Mouse (Mus musculus) right cerebral cortex, adult 18-20 months (tissue): Measurements from ENCODE around the gene Hs3st3a1.

Source experiments
- DNase-seq: peaks from one replicate; pipeline ENCODE4 v3.0.0; 2022; ENCODE audit warnings: mixed read lengths

Hs3st3a1 gene

DNA sequence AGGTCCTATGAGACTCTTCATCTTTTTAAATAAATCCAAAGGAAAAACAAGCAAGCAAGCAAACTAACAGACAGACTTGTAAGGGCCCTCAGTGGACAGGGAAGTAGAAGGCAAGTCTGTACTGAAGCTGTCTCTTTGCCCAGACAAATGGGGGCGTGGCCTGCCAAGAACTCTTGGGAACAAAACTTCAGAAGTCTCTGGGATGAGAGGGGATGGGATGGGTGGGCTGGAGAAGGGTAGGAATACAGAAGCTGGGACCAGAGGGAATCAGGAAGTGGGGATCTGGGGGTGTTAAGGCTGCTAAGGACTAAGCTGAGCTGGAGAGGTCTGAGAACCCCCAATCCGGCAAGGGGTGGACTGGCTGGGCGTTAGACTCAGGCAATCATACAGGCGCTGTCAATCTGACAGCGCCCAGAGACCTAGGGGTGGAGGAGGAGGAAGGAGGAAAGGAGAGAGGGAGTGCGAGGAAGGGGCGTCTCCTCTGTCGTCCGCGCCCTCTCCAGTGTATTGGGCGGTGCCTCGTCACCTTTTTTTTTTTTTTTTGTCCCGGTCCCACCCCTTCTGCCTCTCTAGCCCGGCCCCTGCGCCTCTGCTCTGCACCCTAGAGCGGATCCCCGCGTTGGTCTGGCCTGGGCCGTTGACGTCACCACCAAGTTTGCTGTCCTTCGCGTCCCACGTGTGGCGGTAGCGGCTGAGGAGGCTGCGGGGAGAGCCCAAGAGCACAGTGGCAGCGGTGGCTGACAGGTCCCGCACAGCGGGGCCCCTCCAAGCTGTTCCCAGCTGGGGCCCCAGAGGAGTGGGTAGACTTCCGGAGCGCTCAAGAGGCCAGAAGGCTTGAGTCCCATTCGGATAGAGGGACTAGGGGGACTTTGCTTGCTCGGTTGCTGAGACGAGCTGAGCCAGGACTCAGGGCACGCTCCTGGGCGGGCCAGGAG is at the start of gene Hs3st3a1:
Gene Hs3st3a1, plus strand, starts transcription at position 722 of the 935 bp plus-strand sequence.
- DNase-seq, result peak; percentile 41

DNA sequence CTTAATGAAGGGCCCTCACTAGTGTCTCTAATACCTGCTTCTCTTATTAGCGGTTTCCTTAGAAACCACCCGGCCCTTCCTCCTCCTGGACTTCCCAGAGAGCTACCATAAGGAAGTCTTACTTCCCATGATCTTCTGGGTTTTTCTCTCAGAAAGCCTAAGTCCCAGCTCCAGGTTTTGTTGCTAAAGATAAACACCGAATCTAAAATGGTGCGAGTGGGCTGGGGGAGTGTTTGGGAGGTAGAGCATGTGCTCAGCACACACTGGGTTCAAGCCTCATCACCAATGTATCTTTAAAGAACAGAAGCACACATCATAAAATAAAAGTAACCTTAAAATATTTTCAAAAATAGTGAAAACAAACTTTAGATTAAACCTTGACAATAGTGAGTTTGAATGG is 48.8 kb upstream of the Hs3st3a1 start:
- no peak for DNase-seq

DNA sequence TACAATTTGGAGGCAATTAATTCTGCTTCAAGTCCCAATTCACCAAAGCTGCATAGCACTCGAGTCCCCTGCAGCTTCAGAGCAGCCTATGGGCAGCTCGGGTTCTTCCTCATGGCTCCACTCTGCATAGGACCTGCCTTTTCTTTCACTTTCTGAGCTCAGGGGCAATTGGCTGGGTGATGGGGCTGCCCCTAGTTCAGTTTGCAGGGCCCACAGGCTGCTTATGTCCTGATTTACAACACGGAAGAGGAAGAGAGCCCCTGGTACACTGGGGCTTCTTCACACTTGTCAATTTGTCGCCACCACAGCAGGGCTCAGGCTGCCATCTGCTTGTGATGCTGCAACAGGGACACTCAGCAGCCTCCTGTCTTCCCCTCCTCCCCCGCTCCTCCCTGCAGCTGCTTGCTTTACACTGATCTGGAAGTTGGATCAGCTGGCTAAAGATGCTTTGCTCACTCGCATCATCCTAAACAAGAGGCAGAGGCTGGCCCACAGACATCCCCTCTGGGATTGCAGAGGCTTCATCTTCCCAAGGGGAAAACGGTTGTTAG is 38.7 kb upstream of the Hs3st3a1 start:
- peak; percentile 87 for DNase-seq

GRCm38 (mm10) chr11:64396949-64397348 is 38.2 kb upstream of the Hs3st3a1 start:
- DNase-seq, result no peak

DNA sequence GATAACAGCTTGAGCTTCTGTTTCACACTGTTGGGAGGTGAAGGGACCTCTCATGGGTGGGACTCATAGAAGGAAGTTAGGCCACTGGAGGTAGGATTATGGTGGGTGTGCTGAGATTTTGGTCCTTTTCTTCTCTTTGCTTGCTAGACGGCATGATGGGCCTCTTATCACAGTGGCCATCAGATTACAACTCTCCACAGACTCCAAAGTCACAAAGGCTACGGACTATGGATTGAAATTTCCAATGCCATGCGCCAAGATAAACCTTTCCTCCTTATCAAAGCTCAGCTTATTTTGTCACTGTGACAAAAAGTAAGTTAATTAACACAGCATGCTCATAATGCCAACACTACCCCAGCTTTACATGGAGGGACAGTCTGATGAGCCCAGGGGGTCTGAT is 37.5 kb upstream of the Hs3st3a1 start:
- DNase-seq, result no peak

DNA sequence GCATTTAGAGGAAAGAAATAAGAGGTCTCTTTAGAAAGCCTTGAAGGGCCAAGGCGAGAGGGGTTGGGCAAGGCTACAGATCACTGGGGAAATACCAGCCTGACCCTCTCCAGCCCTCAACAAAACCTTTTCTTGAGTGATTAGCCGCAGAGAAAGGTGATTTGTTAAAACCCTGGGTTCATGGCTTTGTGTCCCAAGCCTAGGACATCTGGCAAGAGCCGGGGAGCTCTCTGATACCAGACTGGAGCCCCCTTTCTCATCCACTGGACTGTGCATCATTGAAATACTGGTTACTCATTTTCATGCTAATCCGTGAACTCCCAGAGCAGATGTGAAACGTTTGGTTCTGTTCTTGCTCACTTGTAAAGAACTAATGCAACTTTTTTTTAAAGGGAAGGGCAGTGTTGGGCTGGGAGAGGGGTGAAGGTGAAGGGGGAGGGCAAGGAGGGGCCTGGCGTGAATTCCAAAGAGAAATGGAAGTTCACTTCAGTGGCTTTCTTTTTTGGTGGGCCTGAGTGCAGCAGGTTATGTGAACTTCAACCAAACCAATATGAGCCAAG is 34.5 kb upstream of the Hs3st3a1 start:
- no peak for DNase-seq

DNA sequence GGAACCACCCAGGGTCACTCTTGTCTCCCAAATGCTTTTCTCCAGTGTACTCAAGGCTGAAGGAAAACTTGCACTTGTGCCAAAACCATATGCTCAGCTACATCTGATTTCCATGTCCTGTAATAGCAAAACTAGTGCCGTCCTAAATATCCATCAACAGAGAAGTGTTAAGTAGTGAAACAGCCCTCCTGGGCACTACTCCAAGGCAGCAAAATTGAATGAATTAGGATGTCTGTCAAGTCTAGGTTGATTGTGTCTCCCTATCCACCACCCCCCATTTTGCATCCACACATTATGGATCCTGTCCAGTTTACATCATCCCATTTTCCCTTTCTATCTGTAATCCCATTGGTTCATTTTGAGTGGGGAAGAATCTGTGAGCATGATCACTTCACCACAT is 16.2 kb upstream of the Hs3st3a1 start:
- no peak for DNase-seq

DNA sequence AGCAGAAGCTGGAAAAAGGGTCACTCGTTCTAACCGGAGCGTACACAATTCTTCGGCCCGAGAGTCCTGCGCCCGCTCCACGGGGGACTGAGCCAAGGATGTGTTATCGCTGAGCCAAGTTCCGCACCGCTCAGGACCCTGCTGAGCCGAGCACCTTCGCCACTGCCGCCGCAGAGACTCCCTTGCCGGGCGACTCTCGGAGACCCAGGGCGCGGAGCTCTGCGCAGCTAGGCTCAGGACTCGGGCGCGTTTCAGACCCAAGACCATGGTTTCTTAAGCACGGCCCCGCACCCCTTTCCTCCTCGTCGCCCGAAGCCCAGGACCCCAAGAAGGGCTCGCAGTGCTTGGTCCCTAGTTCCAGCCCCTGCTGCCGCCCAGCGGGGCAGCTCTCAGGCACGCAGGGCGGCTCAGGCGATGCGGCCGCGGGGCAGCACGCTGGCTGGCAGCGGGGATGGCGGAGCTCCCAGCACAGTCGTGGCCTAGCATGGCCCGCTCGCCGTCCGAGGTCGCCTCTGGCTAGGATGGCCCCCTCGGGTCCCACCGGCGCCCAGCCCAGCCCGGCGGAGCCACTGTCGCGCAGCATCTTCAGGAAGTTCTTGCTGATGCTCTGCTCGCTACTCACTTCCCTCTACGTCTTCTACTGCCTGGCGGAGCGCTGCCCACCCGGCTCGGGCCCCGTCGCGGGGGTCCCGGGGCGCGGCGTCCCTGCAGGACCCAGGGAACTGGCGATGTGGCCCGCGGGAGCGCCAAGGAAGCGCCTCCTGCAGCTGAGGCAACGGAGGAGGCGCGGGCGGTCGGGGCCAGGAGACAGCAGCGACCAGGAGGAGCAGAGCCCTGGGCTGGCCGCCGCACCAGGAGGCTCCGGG is 647 bp downstream of the Hs3st3a1 start:
- DNase-seq, result peak; percentile 17

DNA sequence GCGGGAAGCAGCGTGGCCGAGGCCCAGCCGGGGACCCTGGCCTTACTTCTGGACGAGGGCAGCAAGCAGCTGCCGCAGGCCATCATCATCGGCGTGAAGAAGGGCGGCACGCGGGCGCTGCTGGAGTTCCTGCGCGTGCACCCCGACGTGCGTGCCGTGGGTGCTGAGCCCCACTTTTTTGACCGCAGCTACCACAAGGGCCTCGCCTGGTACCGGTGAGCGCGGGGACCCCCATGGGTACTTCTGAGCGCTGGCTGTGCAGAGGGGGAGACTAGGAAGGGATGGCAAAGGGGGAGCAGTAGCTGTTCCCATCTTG is 1.2 kb downstream of the Hs3st3a1 start, which contains the start of gene F930015N05Rik:
Gene F930015N05Rik, minus strand, starts transcription at position 242 of the 316 bp plus-strand sequence.
- no peak for DNase-seq

- DNase-seq, result no peak
These were observed 1.7 kb downstream of the Hs3st3a1 start for GRCm38 (mm10) chr11:64436791-64437298.

- no peak for DNase-seq
These were observed 2.6 kb downstream of the Hs3st3a1 start for GRCm38 (mm10) chr11:64437721-64438120.

- DNase-seq, result no peak
These were observed 3.8 kb downstream of the Hs3st3a1 start for GRCm38 (mm10) chr11:64438909-64439308.

- DNase-seq, result peak; percentile 41
These were observed 7.0 kb downstream of the Hs3st3a1 start for GRCm38 (mm10) chr11:64442119-64442518.

GRCm38 (mm10) chr11:64442701-64443100 is 7.6 kb downstream of the Hs3st3a1 start:
- DNase-seq, result no peak

DNA sequence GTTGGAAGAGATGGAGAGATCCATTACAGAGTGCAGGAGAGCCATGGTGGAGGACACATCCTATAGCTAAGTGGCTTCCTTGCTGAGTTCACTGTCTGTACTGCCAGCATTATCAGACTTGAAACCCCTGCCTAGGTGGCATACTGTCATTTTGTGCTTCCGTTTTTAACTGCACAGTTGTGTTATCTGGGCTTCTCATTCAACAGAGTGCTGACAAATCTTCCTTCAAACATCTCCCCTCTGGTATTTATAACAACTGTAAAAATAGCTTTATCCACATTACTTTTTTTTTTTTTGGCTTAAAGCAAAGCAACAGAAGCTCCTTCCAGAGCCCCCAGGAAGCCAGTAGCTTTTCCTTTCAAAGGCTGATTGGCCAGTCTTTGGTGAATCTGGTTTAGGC is 10.1 kb downstream of the Hs3st3a1 start:
- DNase-seq, result no peak

GRCm38 (mm10) chr11:64448586-64449315 is 13.6 kb downstream of the Hs3st3a1 start:
- DNase-seq, result no peak

GRCm38 (mm10) chr11:64461746-64462145 is 26.6 kb downstream of the Hs3st3a1 start:
- no peak for DNase-seq

- DNase-seq, result no peak
These were observed 33.6 kb downstream of the Hs3st3a1 start for GRCm38 (mm10) chr11:64468737-64469136.

- no peak for DNase-seq
These were observed 35.6 kb downstream of the Hs3st3a1 start for GRCm38 (mm10) chr11:64470689-64471088.

DNA sequence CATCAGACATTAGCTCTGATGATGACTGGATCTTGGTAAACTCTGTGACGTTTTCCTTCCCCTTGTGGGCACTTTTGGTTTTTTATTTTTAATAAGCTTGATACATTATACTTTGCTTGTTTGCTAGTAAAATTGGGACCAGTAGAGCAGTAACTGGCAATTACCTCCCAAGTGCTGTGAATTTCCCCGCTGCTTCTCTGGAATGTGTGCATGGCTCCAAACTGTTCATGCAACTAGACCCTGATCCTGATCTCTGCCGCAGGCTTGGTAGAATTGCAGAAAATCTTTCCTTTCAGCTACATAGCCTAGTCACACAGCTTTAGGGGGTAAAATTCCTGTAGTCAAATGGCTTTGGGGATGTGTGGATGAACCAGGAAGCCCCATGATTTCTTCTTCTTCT is 38.5 kb downstream of the Hs3st3a1 start:
- DNase-seq, result no peak

DNA sequence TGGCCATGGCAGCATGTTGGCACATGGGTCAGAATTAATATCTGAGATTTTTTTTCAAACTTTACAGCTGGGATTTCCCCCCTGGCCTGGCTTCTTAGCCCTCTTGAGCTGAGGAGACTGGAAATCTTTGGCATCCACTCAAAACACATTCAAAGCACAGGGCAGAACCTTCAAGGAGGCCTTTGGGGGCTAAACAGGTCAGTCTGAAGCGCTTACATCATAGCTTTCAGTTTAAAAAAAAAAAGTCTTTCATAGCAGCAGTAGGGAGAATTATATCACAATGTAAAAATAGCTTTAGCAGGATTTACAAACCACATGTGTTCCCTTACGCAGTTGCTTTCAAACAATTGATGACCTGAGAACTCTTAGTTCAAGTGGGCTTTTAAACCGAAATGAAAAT is 46.3 kb downstream of the Hs3st3a1 start:
- DNase-seq, result no peak
